Mouse (Mus musculus) spleen, adult 18-20 months (tissue): ENCODE results near the gene Foxr1.
"Not testable (repeated sequence)": the region's sequence is repeated elsewhere in the genome, so short reads cannot be mapped to it uniquely, and the experiment has no call there.

ENCODE experiments used
- DNase-seq, 2 experiments: peaks; one replicate each; pipeline ENCODE4 v3.0.0; 2022; ENCODE audit warnings: mixed read lengths in 2 of 2

Foxr1 gene

DNA sequence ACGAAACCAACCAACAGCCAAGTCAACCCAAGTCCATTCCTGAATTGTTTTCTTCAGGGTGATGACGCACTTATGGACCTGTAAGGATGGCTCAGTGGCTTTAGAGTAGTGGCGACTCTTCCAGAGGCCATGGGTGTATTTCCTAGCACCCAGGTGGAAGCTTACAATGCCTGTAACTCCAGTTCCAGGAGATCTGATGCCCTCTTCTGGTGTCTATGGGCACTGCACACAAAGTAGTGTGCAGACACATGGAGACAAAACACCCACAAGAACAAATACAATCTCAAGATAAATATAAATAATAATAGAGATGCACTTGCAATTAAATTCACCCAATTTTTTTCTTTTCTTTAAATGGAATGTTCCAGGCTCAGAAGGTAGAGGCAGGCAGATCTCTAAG lies 35.0 kb upstream of the Foxr1 start:
- DNase-seq = no peak

- no peak for DNase-seq
Measured at GRCm38 (mm10) chr9:44474327-44474726, 33.4 kb upstream of the Foxr1 start.

DNA sequence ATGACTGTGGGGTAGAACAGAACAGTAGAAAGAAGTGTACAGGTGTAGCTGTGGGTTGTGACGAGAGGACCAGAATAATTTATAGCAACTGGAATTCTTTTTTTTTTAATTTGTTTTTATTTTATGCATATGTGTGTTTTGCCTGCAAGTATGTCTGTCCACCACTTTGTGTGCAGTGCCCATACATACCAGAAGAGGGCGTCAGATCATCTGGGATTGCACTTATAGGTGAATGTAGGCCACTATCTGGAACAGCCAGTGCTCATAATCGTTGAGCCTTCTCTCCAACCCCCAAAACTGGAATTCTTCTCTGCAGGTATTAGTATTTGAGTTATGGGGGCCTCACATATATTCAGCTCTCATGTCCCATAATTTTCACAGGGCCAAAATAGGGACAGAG lies 32.2 kb upstream of the Foxr1 start:
- no peak for DNase-seq

DNA sequence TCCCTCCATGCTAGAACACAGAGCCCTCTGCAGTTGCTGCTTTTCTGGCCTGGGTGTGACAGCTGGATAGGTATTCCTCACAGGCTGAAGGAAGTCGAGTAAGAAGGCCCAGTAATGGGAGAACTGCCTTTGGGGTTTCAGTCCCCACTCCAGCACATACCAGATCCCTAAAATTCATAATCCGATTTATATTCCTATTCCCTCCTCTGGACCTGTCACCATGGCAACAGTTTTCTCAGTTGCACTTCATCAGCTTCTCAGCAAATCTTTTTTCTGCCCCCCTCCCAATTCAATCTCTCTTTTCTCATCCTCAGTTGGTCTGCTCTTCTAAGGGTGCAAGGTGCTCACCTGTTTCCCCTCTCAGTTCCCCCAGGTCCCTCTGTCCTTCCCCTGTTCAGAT lies 27.9 kb upstream of the Foxr1 start:
- DNase-seq = no peak

DNA sequence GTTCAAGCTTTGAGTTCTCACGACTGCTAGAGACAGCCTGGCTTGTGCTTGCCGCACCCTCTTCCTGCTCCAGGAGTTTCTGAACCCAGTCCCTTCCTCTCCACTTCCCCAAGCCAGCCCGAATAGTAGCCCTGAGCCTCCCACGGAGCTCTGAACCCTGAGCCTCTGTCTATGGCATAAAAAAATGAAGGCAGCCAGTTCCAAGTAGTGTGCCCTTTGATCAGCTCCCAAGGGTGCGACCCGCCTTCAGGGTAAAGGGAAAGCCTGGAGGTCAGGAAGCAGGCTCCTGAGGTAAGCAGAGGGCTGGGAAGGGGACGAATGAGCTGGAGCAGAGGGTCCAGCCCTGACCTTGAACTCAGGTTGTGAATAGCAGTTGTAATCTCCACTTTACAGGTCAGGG lies 27.3 kb upstream of the Foxr1 start:
- DNase-seq = no peak

GRCm38 (mm10) chr9:44461950-44462349 lies 21.0 kb upstream of the Foxr1 start:
- DNase-seq = peak in 1 of 2 experiments; percentile 10

DNA sequence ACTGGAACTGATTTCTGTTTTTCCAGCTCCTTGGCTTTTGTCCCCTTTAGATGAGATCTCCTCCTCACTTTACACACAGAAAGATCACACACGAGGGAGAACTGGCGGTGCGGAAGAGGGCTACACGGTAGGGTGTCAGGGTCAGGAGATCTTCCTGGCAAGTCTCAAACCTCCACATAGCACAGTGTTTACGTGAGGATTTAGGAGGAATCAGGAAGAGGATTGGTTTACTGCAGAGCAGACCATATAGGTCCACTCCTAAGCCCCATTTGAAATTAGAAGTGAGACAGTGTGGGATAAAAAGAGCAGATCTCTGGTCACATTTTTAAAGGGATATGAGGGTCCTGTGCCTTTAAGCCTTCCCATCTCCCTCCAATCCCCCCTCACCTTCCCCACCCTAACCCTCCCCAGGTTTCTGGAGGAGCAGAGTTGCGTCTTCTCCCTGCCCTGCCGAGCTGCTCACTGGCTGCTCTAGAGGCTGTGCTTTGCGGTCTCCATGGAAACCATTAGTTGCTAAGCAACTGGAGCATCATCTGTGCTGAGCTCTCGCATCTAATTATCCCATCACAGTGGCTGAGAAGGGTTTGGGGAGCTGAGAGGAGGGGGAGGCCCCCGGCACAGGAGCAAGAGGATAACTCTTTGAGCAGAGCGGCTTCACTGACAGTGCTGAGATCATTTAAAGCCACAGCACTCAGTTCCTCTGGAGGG lies 16.3 kb upstream of the Foxr1 start:
- no peak for DNase-seq

- DNase-seq = no peak
Measured at GRCm38 (mm10) chr9:44454891-44455220, 13.9 kb upstream of the Foxr1 start, which contains the start of gene Upk2. Gene Upk2, minus strand, starts transcription at chr9:44454976.

DNA sequence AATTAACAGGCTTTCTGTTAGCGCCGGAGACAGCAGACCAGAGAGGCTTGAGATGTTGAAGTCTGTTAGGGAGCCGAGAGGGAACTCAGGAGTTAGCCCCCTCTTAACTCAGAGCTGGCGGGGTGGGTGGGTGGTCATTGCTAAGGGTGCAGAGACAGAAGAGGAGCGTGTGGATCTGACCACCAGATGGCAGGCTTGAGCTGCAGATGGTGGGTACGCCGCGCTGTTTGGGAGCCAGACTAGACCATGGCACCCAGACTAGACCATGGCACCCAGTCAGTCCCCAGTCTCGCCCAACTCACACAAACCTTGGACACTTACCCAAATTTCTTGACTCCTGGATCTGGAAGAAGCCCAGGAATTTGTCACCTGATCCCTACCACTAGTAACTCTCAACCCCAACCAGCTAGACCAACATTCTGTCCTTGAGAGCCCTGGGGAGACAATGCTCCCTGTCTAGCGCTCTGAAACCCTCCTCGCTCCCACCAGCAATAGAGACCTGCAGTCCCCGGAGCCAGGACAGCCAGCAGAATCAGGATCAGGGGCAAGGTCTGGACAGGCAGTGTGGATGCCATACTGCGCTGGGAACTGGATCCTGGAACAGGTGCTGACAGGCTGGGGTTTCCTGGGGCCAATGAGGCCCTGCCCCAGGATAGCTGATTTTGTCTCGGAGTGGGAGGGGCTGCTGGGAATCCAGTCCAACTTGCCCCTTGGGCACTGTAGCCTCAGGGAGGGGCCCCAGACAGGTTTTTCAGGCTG lies 13.4 kb upstream of the Foxr1 start:
- peak; percentile 64 to 87 for DNase-seq

DNA sequence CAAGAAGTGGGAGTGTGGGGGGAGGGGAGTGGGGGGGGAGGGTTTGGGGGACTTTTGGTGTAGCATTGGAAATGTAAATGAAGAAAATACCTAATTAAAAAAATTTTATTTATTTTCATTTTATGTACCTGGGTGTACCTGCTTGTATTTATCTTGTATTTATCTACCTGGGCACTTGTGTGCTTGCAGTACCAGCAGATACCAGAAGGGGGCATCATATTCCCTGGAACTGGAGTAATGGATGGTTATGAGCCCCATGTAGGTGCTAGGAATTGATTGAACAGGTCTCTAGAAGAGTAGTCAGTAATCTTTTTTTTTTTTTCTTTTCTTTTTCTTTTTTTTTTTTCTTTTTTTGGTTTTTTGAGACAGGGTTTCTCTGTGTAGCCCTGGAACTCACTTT lies 9.5 kb upstream of the Foxr1 start:
- peak in 1 of 2 experiments; percentile 24 for DNase-seq

GRCm38 (mm10) chr9:44444402-44445025 lies 3.6 kb upstream of the Foxr1 start:
- DNase-seq = not testable (repeated sequence)

DNA sequence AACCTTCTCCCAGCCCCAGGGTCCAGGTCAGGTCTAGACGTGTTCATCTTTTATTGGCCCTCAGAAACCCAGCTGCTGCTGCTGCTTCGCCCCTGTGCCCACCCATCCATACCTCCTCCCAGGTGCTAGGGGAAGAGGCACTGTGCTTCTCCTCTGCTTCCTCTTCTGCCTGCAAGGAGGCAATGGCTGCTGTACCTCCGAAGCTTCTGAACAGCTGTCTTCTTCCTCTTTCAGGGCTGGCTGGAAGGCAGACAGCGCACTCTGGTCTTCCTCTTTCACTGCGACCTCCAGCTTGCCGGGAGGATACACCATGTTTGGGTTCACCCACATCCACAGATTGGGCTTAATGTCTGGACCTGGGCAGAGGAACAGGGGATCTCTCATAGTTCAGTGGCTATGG lies 5.2 kb downstream of the Foxr1 start:
- peak; percentile 45 to 49 for DNase-seq

GRCm38 (mm10) chr9:44432577-44433185 lies 8.3 kb downstream of the Foxr1 start:
- DNase-seq = no peak

- DNase-seq = no peak
Measured at GRCm38 (mm10) chr9:44423576-44423975, 17.4 kb downstream of the Foxr1 start.

GRCm38 (mm10) chr9:44420280-44420898 lies 20.5 kb downstream of the Foxr1 start:
- no peak for DNase-seq

- not testable (repeated sequence) for DNase-seq
Measured at GRCm38 (mm10) chr9:44419730-44420129, 21.2 kb downstream of the Foxr1 start.

GRCm38 (mm10) chr9:44418519-44419385 lies 22.2 kb downstream of the Foxr1 start, which contains the start of gene Ccdc84:
Gene Ccdc84, minus strand, starts transcription at chr9:44418569.
- no peak for DNase-seq

- peak; percentile 88 to 96 for DNase-seq
Measured at GRCm38 (mm10) chr9:44417892-44418363, 23.0 kb downstream of the Foxr1 start.

- no peak for DNase-seq
Measured at GRCm38 (mm10) chr9:44417156-44417891, 23.6 kb downstream of the Foxr1 start.

DNA sequence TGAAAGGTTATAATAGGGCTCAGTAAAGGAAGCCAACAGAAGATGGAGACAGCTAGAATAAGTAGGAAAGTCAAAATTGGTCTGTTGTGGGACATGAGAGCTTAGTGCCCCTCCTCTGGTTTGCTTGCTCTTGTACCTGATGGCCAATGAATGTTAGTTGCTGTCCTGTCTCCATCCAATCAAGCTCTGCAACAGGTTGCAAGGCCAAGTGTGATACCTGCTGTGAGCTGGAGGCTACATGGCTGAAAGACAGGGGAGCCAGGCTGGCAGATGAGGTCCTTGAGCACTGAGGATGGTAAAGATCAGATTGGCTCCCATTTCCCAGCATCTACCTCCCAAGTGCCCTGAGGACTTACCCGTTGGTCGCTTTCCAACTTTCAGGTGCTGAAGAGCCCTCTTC lies 28.2 kb downstream of the Foxr1 start:
- no peak for DNase-seq

GRCm38 (mm10) chr9:44412306-44412705 lies 28.6 kb downstream of the Foxr1 start:
- no peak for DNase-seq
